Mouse (Mus musculus) olfactory bulb, adult 2 months (tissue): ENCODE data around the gene Rfwd3. TPM values are rescaled to one million over a fixed set of nuclear protein-coding genes. Genes with fewer than 3 reads are reported as not detected.

Experiments
- H3K27ac ChIP-seq: fragments of 200-500 bp; 2 replicates; pipeline ENCODE4 v1.5.1; 2012; ENCODE audit warnings: low read depth, low read length; ENCODE audit not compliant: insufficient read depth
- H3K4me1 ChIP-seq: fragments of 200-500 bp; 2 replicates; pipeline ENCODE4 v1.6.1; 2012; ENCODE audit warnings: low read length; ENCODE audit not compliant: control insufficient read depth, insufficient read depth
- H3K4me3 ChIP-seq: fragments of 200-500 bp; 2 replicates; pipeline ENCODE4 v1.5.1; 2012; ENCODE audit warnings: mild to moderate bottlenecking, low read depth, low read length, moderate library complexity; ENCODE audit not compliant: insufficient read depth
- CTCF ChIP-seq: fragments of 200-500 bp; IDR thresholded peaks from 2 replicates; pipeline ENCODE4 v1.5.1; 2012; ENCODE audit warnings: low read depth, mild to moderate bottlenecking, low read length, moderate library complexity; ENCODE audit not compliant: insufficient read depth
- POLR2A ChIP-seq: fragments of 200-500 bp; IDR thresholded peaks from 2 replicates; pipeline ENCODE4 v1.6.1; 2012; ENCODE audit warnings: mild to moderate bottlenecking, low read depth, low read length, moderate library complexity; ENCODE audit not compliant: insufficient read depth
- WGBS: fragments of 180-500 bp; shearing (Covaris S2); methylation state at CpG from one replicate; pipeline ENCODE4 v1.1.7; 2018; 5-methylcytosine and 5-hydroxymethylcytosine counted together
- polyA plus RNA-seq: library from polyadenylated mRNA; stranded (reverse); fragments of >200 nt; gene quantifications from 2 replicates; pipeline ENCODE4 v1.2.4, GENCODE M21; 2012; ENCODE audit warnings: low replicate concordance; ENCODE audit not compliant: missing spikeins, insufficient read depth, insufficient read length

Rfwd3 gene
- polyA plus RNA-seq, 1 experiment = not detected

DNA sequence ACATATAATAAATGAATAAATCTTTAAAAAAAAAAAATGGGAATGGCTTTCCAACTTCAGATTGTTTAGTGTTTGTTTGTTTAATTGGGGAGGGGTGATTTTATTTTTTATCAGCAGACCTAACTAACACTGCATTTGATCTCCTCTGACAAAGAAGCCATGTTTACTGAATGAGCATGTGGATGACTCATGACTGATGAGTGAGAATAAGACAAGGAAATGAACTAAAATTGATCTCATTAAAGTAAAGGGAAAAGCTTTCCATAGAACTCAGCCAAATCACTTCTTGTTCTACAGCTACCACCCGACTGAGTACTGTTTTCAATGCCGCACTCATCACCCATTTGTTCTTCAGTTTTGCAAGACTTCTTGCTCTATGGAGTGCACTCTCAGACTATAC lies 66.3 kb downstream of the Rfwd3 start:
- Histone ChIP-seq H3K4me1 (peaks cover 5% of the 10 kb centered on the region; the same call in 1 of the 2 replicates), H3K27ac (no peak overlapping the region), H3K4me3 (no peak overlapping the region)
- TF ChIP-seq POLR2A = no peak
- no peak for TF ChIP-seq CTCF
- WGBS = 56% methylated on average over 2 of the region's 2 CpGs

DNA sequence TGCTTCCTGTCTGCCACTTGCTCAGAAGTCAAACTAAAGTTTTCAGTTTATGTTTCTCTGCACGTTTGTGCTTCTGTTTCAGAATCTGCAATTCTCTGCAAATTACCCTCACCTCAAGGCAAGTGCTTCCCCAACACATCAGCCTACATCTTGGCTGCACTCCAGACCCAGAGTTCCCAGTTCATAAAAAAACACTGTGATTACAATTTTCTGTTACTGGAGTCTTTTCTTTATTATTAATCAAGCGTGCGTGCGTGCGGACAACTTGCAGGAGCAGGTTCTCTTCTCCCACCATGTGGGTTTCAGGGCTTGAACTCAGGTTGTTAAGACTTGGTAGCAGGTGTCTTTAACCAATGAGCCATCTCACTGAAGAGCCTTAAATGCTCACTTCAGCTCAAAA lies 75.9 kb downstream of the Rfwd3 start:
- H3K4me1 ChIP-seq = peaks cover 7% of the 10 kb centered on the region; the same call in 1 of the 2 replicates
- H3K27ac ChIP-seq = no peak overlapping the region
- TF ChIP-seq CTCF (no peak), POLR2A (no peak)
- 9% methylated on average over 5 of the region's 5 CpGs for WGBS
- H3K4me3 ChIP-seq = no peak overlapping the region

Other genes starting within 250 kb of the Rfwd3 start
- gene Exosc6, start 243.9 kb downstream of the Rfwd3 start, polyA plus RNA-seq = not detected in 2 replicates
- gene Clec18a, start 207.8 kb downstream of the Rfwd3 start, polyA plus RNA-seq = not detected in 2 replicates
- 61.5 TPM in 1 of 2 replicates, not detected in the other for gene Pdpr, start 205.6 kb downstream of the Rfwd3 start, polyA plus RNA-seq
- gene Glg1, start 41.0 kb downstream of the Rfwd3 start, polyA plus RNA-seq = 57.5 TPM in 1 of 2 replicates, not detected in the other
- gene Mlkl, start 38.0 kb upstream of the Rfwd3 start, polyA plus RNA-seq = not detected in 2 replicates
- gene Fa2h, start 93.6 kb upstream of the Rfwd3 start, polyA plus RNA-seq = not detected in 2 replicates
- not detected in 2 replicates for gene Wdr59, start 221.9 kb upstream of the Rfwd3 start, polyA plus RNA-seq
- 177 TPM in 1 of 2 replicates, not detected in the other for gene Znrf1, start 235.9 kb upstream of the Rfwd3 start, polyA plus RNA-seq